Mouse (Mus musculus) induced T-regulatory cell, adult 2 months (primary cell): ENCODE results near the gene Slco1a5.
"Not testable (repeated sequence)": the region's sequence is repeated elsewhere in the genome, so short reads cannot be mapped to it uniquely, and the experiment has no call there.

Source experiments
- DNase-seq: peaks from one replicate; pipeline ENCODE4 v3.0.0-alpha.2; 2012; ENCODE audit warnings: low read depth

Slco1a5 gene

DNA sequence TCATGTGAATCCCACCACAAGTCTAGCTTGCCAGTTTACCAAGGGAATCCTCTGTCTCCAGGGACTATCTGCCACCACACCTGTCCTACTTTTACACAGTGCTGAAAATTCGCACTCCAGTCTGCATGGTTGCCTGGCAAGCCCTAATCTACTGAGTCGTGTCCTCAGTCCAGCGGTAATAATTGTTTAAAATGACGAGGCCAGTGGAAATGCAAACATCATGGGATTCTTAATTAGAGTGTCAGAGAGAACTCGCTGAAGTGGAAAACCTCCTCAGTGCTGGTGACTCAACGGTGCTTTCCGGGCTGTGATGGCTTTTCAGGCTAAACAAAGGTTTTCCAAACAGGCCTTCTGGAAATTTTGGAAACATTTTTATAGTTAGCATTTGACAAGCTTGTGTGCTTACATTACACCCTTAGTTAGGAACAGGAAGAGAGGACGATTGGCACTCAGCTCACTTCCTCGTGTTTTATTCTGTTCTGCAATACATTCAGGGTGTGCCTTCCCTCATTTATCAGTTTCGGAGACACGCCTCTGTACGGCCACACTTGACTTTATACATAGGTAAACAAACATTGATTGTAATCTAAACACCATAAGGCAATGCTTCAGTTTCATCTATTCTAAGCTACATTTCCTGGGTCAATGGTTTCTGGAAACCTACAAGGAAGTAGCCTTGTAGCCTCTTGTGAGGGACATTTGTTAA, 33.2 kb downstream of the Slco1a5 start:
- no peak for DNase-seq

- DNase-seq = no peak
Observed at GRCm38 (mm10) chr6:142275721-142276442, 46.9 kb downstream of the Slco1a5 start.

- DNase-seq = not testable (repeated sequence)
Observed at GRCm38 (mm10) chr6:142250738-142251307, 72.0 kb downstream of the Slco1a5 start.

GRCm38 (mm10) chr6:142245065-142245464, 77.7 kb downstream of the Slco1a5 start:
- no peak for DNase-seq

DNA sequence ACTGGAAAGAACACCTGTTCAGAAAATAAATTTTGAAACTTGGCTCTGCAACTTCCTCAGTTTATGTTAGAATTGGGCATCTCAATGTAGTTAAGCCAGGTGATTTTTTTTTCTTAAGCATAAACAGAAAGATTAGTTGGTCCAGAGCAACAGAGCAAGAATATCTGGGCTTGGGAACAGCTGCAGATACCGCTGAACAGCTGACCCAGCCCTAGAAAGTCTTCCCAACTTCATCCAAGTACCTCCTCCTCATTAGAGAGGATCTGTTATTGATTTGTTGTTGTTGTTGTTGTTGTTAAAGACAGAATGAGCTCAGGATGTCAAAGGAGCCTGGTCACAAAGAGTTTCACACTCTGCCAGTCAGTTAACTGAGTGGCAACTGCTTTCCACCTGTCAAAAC, 83.3 kb downstream of the Slco1a5 start:
- no peak for DNase-seq

GRCm38 (mm10) chr6:142220138-142220537, 102.6 kb downstream of the Slco1a5 start:
- no peak for DNase-seq

GRCm38 (mm10) chr6:142211821-142212220, 111.0 kb downstream of the Slco1a5 start:
- DNase-seq = no peak

- DNase-seq = no peak
Observed at GRCm38 (mm10) chr6:142209749-142210148, 113.0 kb downstream of the Slco1a5 start.

DNA sequence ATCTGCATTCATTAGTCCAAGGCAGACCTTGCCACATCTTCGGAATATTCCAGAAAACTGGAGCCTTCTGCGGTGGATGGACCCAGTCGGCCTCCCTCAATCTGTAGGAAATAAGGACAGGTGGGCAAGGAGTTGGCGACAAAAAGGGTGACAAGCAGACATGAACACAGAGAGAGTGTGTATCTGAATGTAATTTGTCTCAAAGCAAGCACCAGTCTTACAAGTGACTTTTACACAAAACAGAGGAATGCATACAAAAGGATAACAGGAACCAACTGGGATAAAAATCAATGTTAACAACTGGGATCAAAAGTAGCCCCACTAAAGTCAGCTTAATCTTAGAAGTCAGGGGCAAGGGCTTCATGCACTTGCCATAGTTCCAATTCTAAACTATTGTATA, 114.4 kb downstream of the Slco1a5 start, which contains the start of gene Slco1a6:
Gene Slco1a6, minus strand, starts transcription at position 101 of the 400 bp plus-strand sequence.
- DNase-seq = no peak

DNA sequence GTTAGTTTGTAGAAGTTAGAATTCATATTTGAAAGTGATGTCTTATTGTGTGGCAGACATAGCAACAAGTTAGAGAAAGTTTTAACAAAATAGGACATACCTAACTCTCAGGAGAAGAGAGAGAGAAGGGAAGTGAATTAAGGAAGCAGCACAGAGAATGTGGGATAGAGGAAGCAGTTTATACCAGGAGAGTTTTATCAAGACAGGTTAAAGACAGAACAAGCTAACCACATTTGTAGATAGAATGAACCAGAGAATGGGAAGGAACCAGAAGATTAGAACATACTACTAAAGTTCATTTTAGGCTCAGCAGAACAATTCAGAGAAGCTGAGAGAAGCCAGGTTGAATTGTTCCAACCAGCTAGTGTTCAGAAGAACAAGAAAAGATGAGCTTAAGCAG, 122.3 kb downstream of the Slco1a5 start:
- no peak for DNase-seq

DNA sequence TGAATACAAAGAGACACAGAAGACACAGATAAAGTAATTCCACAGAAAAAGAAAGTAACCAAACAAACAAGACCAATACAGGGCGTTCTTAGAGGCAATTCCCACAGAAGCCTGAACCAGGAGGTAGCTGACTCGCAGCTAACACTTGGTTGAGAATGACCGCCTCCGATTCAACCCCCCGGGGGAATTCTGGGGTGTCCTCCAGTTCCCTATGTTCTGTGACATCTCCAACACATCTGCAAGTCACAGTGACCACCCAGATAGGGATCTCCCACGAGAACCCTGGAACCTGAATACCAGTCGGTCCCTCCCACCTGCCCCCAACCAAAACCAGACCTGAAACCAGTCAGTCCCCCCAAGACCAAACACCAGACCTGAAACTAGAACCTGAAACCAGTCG, 128.5 kb downstream of the Slco1a5 start:
- DNase-seq = no peak

DNA sequence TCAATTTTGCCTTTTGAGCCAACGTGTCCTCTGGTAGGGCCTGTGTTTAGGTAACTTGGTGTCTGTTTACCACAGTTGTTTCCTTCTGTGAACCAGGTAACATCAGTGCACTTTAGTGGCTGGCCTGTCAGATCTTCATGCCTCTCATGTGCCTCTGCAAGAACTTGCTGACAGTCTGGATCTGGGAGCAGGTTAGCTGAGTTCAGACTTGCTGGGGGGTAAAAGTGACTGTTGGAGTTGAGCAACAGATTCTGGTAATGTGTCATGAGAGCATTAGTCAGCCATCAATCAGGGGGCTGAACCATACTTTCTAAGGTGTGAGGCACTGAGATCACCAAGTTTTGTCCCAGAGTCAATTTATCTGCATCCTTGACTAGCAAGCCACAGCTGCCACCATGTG, 130.8 kb downstream of the Slco1a5 start:
- DNase-seq = no peak

- DNase-seq = no peak
Observed at GRCm38 (mm10) chr6:142187426-142187825, 135.4 kb downstream of the Slco1a5 start.

GRCm38 (mm10) chr6:142185868-142186415, 136.8 kb downstream of the Slco1a5 start:
- no peak for DNase-seq
